In the genomic region with DNA sequence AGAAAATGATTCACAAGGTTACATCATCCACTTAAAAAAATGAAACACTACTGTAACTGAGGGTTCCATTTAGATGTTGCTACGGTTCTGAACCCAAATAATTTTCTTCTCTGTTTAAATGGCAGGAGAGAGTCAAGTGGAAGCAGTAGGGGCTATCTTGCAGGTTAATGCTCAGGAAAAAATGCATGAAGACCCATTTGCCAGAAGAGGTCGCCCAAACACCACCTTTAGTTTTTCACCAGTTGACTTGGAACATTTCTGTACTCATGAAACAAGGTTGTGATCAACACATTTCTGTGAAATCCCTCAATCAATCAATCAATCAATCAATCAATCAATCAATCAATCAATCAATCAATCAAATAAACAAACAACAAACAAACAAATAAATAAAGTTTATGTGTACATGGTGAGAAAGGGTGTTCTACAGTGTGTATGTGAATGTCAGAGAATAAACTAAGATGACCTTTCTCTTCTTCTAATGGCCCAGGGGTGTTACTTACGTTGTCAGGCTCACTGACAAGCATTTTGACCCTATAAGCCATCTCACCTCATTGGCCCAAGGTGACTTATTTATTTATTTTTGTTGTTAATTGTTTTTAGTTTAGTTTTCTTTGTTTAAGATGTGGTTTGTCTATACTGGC, we compare ENCODE assay signal across 8 mouse cellular contexts.
DNase-seq lines count a peak whose midpoint lies in the region; ATAC-seq and TF ChIP-seq lines count a peak whose summit lies in the region.

No protein-coding gene starts in this region.

- H3K4me2 ChIP-seq in hindbrain, embryonic 13.5 days, result no peak overlapping the region
- no peak overlapping the region for H3K4me2 ChIP-seq in midbrain, embryonic 16.5 days (ENCODE audit: low read length)

- no peak overlapping the region for H3K27ac ChIP-seq in liver, adult 2 months (replicated peaks; ENCODE audit: insufficient read depth, low read depth, low read length)
- no peak overlapping the region for H3K27ac ChIP-seq in hindbrain, embryonic 13.5 days
- H3K27ac ChIP-seq in midbrain, embryonic 16.5 days (ENCODE audit: low read length), result no peak overlapping the region

- no peaks in the 10 kb centered on the region for H3K36me3 ChIP-seq in liver, adult 2 months (ENCODE audit: control insufficient read depth, insufficient read depth, low read length)
- H3K36me3 ChIP-seq in hindbrain, embryonic 13.5 days, result no peaks in the 10 kb centered on the region
- H3K36me3 ChIP-seq in midbrain, embryonic 16.5 days (ENCODE audit: control insufficient read depth, insufficient read depth, low read length), result no peaks in the 10 kb centered on the region

- H3K9ac ChIP-seq in liver, adult 2 months (ENCODE audit: low read depth, low read length), result no peak overlapping the region
- H3K9ac ChIP-seq in hindbrain, embryonic 13.5 days, result no peak overlapping the region
- H3K9ac ChIP-seq in midbrain, embryonic 16.5 days (ENCODE audit: low read depth, low read length), result no peak overlapping the region

- H3K9me3 ChIP-seq in hindbrain, embryonic 13.5 days, result no peaks in the 10 kb centered on the region
- no peaks in the 10 kb centered on the region for H3K9me3 ChIP-seq in midbrain, embryonic 16.5 days (replicated peaks; ENCODE audit: control insufficient read depth, low read length, poor library complexity, severe bottlenecking)

- DNase-seq in adrenal gland, adult 2 months, result peak; percentile 33
- no peak for DNase-seq in adrenal gland, adult 8-10 months
- peak; percentile 35 for DNase-seq in liver, adult 2 months (ENCODE audit: extremely low read depth, low read depth, low spot score)
- no peak for DNase-seq in liver
- peak; percentile 74 to 76 for DNase-seq in cerebellum, postnatal 14 days

- H3K4me3 ChIP-seq in liver, adult 2 months (ENCODE audit: insufficient read depth, low read depth, low read length), result no peak overlapping the region
- H3K4me3 ChIP-seq in hindbrain, embryonic 13.5 days, result no peak overlapping the region
- H3K4me3 ChIP-seq in midbrain, embryonic 16.5 days (ENCODE audit: low read depth, low read length), result no peak overlapping the region

- no peaks in the 10 kb centered on the region for H3K79me2 ChIP-seq in liver, adult 2 months (ENCODE audit: control insufficient read depth, insufficient read depth, low read length)

- 30% methylated on average over 3 of the region's 3 CpGs for WGBS in liver, adult 2 months
- 28% methylated on average over 3 of the region's 3 CpGs for WGBS in hindbrain, embryonic 13.5 days
- WGBS in midbrain, embryonic 16.5 days, result 27% methylated on average over 3 of the region's 3 CpGs

- peak; percentile 46; the same call in 1 of the 2 replicates for ATAC-seq in hindbrain, embryonic 13.5 days (ENCODE audit: low FRiP score)
- ATAC-seq in midbrain, embryonic 16.5 days, result peak; percentile 74
- no peak for ATAC-seq in inflammation-experienced regulatory T-cells, adult 6 months

- peak; percentile 37 for TF ChIP-seq CTCF in liver, adult 2 months (IDR thresholded peaks at IDR 0.05; ENCODE audit: low read depth, low read length)

- TF ChIP-seq POLR2A in liver, adult 2 months (IDR thresholded peaks at IDR 0.05; ENCODE audit: extremely low read depth, insufficient read depth, low read length), result no peak

- no peaks in the 10 kb centered on the region for H3K27me3 ChIP-seq in liver, adult 2 months (ENCODE audit: control insufficient read depth, insufficient read depth, low read length)
- H3K27me3 ChIP-seq in hindbrain, embryonic 13.5 days, result peaks cover 2% of the 10 kb centered on the region
- no peaks in the 10 kb centered on the region for H3K27me3 ChIP-seq in midbrain, embryonic 16.5 days (ENCODE audit: control insufficient read depth, insufficient read depth, low read depth, low read length)

- H3K4me1 ChIP-seq in liver, adult 2 months (ENCODE audit: control insufficient read depth, insufficient read depth, low read length), result no peaks in the 10 kb centered on the region
- no peaks in the 10 kb centered on the region for H3K4me1 ChIP-seq in hindbrain, embryonic 13.5 days (replicated peaks)
- H3K4me1 ChIP-seq in midbrain, embryonic 16.5 days (ENCODE audit: control insufficient read depth, insufficient read depth, low read length), result no peaks in the 10 kb centered on the region

Comparison
In these comparisons a context has a peak if more than half of its experiments do, and no peak if none do; other contexts are left out.
1. DNase-seq: peak in adrenal gland, adult 2 months (single experiment), liver, adult 2 months (single experiment) and cerebellum, postnatal 14 days (2 of 2); none in adrenal gland, adult 8-10 months (single experiment) and liver (single experiment).